Comparison of ENCODE assay signal across 8 mouse cellular contexts in genomic region chr5:113736522-113737164, GRCm38 (mm10). TPM values are rescaled to one million over a fixed set of nuclear protein-coding genes. Genes with fewer than 3 reads are reported as not detected.
A peak's percentile ranks its signal among the peaks of the same experiment; 100 is the strongest.
DNase-seq lines count a peak whose midpoint lies in the region; ATAC-seq and TF ChIP-seq lines count a peak whose summit lies in the region.
"Had no signal": no experiment of that assay in that cellular context is flagged by ENCODE, and none has a peak within 500 bp of the region (broad histone marks: within the 10 kb centered on the region; RNA-seq: fewer than 3 reads in every experiment).

No protein-coding gene starts in this region.

- H3K4me2 ChIP-seq in lung, embryonic 15.5 days = peak overlapping the region; percentile 86
- peak overlapping the region; percentile 64 for H3K4me2 ChIP-seq in hindbrain, embryonic 14.5 days (replicated peaks)
- peak overlapping the region; percentile 84 for H3K4me2 ChIP-seq in midbrain, postnatal 0 days (ENCODE audit: low read depth, low read length, poor library complexity, severe bottlenecking)

- ATAC-seq in lung, embryonic 15.5 days (ENCODE audit: borderline replicate concordance, extremely low read depth, low FRiP score, low TSS enrichment) = no peak
- ATAC-seq in hindbrain, embryonic 14.5 days (ENCODE audit: low FRiP score) = no peak
- no peak for ATAC-seq in midbrain, postnatal 0 days (ENCODE audit: low FRiP score)

- H3K36me3 ChIP-seq in lung, embryonic 15.5 days = peaks cover 37% of the 10 kb centered on the region
- peaks cover 39% of the 10 kb centered on the region for H3K36me3 ChIP-seq in embryonic facial prominence, embryonic 10.5 days (replicated peaks)
- H3K36me3 ChIP-seq in hindbrain, embryonic 14.5 days (replicated peaks; ENCODE audit: control insufficient read depth, insufficient read depth) = peaks cover 40% of the 10 kb centered on the region
- peaks cover 30% of the 10 kb centered on the region for H3K36me3 ChIP-seq in midbrain, postnatal 0 days (ENCODE audit: insufficient read depth, low read length)

- H3K9me3 ChIP-seq in lung, embryonic 15.5 days = no peaks in the 10 kb centered on the region
- H3K9me3 ChIP-seq in embryonic facial prominence, embryonic 10.5 days = no peaks in the 10 kb centered on the region
- H3K9me3 ChIP-seq in hindbrain, embryonic 14.5 days (ENCODE audit: control insufficient read depth, low read length) = no peaks in the 10 kb centered on the region
- no peaks in the 10 kb centered on the region for H3K9me3 ChIP-seq in midbrain, postnatal 0 days (ENCODE audit: low read length)

- WGBS in lung, embryonic 15.5 days = 38% methylated on average over 15 of the region's 15 CpGs
- 42% methylated on average over 15 of the region's 15 CpGs for WGBS in embryonic facial prominence, embryonic 10.5 days
- WGBS in hindbrain, embryonic 14.5 days = 44% methylated on average over 15 of the region's 15 CpGs
- WGBS in midbrain, postnatal 0 days = 34% methylated on average over 15 of the region's 15 CpGs

- H3K4me3 ChIP-seq in lung, embryonic 15.5 days = peak overlapping the region; percentile 68
- peak overlapping the region; percentile 82 for H3K4me3 ChIP-seq in embryonic facial prominence, embryonic 10.5 days
- H3K4me3 ChIP-seq in hindbrain, embryonic 14.5 days (replicated peaks; ENCODE audit: low read length) = peak overlapping the region; percentile 53
- peak overlapping the region; percentile 51 for H3K4me3 ChIP-seq in midbrain, postnatal 0 days (ENCODE audit: low read depth, low read length)

- H3K27ac ChIP-seq in lung, embryonic 15.5 days = peak overlapping the region; percentile 93; the same call in 1 of the 2 replicates
- H3K27ac ChIP-seq in embryonic facial prominence, embryonic 10.5 days (replicated peaks) = no peak overlapping the region
- H3K27ac ChIP-seq in hindbrain, embryonic 14.5 days = peak overlapping the region; percentile 97
- peak overlapping the region; percentile 97 for H3K27ac ChIP-seq in midbrain, postnatal 0 days (ENCODE audit: low read depth, low read length)

- DNase-seq in lung, postnatal 36 days = no peak
- DNase-seq in embryonic facial prominence, embryonic 10.5 days (ENCODE audit: low spot score) = no peak
- no peak for DNase-seq in hindbrain, embryonic 14.5 days (ENCODE audit: low spot score)
- no peak for DNase-seq in midbrain, postnatal 0 days (ENCODE audit: low spot score)
- no peak for DNase-seq in layer of hippocampus, postnatal 10 days (ENCODE audit: low spot score in 2 of 2)
- no peak for DNase-seq in left cerebral cortex, adult 11 months (ENCODE audit: low spot score)

- peak; percentile 43 for TF ChIP-seq CTCF in midbrain, postnatal 0 days (IDR thresholded peaks at IDR 0.05)

- H3K9ac ChIP-seq in lung, embryonic 15.5 days = peak overlapping the region; percentile 63
- peak overlapping the region; percentile 74 for H3K9ac ChIP-seq in hindbrain, embryonic 14.5 days
- H3K9ac ChIP-seq in midbrain, postnatal 0 days (replicated peaks; ENCODE audit: low read length, poor library complexity, severe bottlenecking) = peak overlapping the region; percentile 61

- no peaks in the 10 kb centered on the region for H3K27me3 ChIP-seq in lung, embryonic 15.5 days
- no peaks in the 10 kb centered on the region for H3K27me3 ChIP-seq in embryonic facial prominence, embryonic 10.5 days (replicated peaks; ENCODE audit: low read depth, poor library complexity, severe bottlenecking)
- H3K27me3 ChIP-seq in hindbrain, embryonic 14.5 days (ENCODE audit: control insufficient read depth, insufficient read depth, low read length) = no peaks in the 10 kb centered on the region
- H3K27me3 ChIP-seq in midbrain, postnatal 0 days (ENCODE audit: insufficient read depth, low read length) = no peaks in the 10 kb centered on the region

- peaks cover 20% of the 10 kb centered on the region for H3K4me1 ChIP-seq in lung, embryonic 15.5 days
- H3K4me1 ChIP-seq in embryonic facial prominence, embryonic 10.5 days = peaks cover 23% of the 10 kb centered on the region
- H3K4me1 ChIP-seq in hindbrain, embryonic 14.5 days (replicated peaks; ENCODE audit: control insufficient read depth, insufficient read depth, low read length) = peaks cover 13% of the 10 kb centered on the region
- H3K4me1 ChIP-seq in midbrain, postnatal 0 days (ENCODE audit: insufficient read depth, low read length) = peaks cover 7% of the 10 kb centered on the region; the same call in 1 of the 2 replicates

RNA-seq across cellular contexts. Expression of gene Ficd, which starts 1.0 kb away (rescaled TPM):
- 5.4 and 6.6 TPM in 2 replicates for polyA plus RNA-seq in lung, embryonic 15.5 days (2015; fragmentation: Nextera tagmentation; extraction: Ambion mirVana)
- polyA plus RNA-seq in embryonic facial prominence, embryonic 10.5 days (2016; fragmentation: Nextera tagmentation; extraction: Ambion mirVana) = 3.6 and 4.0 TPM in 2 replicates
- polyA plus RNA-seq in hindbrain, embryonic 14.5 days (2014; fragmentation: Nextera tagmentation; extraction: Ambion mirVana) = 7.0 and 7.5 TPM in 2 replicates
- total RNA-seq in midbrain, postnatal 0 days (2014; rRNA removed) = 11.5 and 15.4 TPM in 2 replicates
- polyA plus RNA-seq in midbrain, postnatal 0 days (2015; fragmentation: Nextera tagmentation; extraction: Ambion mirVana) = 8.7 and 9.0 TPM in 2 replicates
- total RNA-seq in layer of hippocampus, postnatal 10 days (2021) = 1 to 10 TPM; 8.2 to 9.4 TPM

RNA-seq across cellular contexts. Expression of gene 1700069L16Rik, which starts 12.1 kb away (rescaled TPM):
- polyA plus RNA-seq in lung, embryonic 15.5 days (2015; fragmentation: Nextera tagmentation; extraction: Ambion mirVana) = 0.24 TPM in 1 of 2 replicates, not detected in the other
- polyA plus RNA-seq in embryonic facial prominence, embryonic 10.5 days (2016; fragmentation: Nextera tagmentation; extraction: Ambion mirVana) = not detected in 2 replicates
- not detected in 2 replicates for polyA plus RNA-seq in hindbrain, embryonic 14.5 days (2014; fragmentation: Nextera tagmentation; extraction: Ambion mirVana)
- not detected in 2 replicates for total RNA-seq in midbrain, postnatal 0 days (2014; rRNA removed)
- not detected in 2 replicates for polyA plus RNA-seq in midbrain, postnatal 0 days (2015; fragmentation: Nextera tagmentation; extraction: Ambion mirVana)
- not detected for total RNA-seq in layer of hippocampus, postnatal 10 days (2021)
- total RNA-seq: heart, adult 18-20 months had no signal

RNA-seq across cellular contexts. Expression of gene Sart3, which starts 35.7 kb away (rescaled TPM):
- polyA plus RNA-seq in lung, embryonic 15.5 days (2015; fragmentation: Nextera tagmentation; extraction: Ambion mirVana) = 55.4 and 58.8 TPM in 2 replicates
- 79.0 and 80.9 TPM in 2 replicates for polyA plus RNA-seq in embryonic facial prominence, embryonic 10.5 days (2016; fragmentation: Nextera tagmentation; extraction: Ambion mirVana)
- 33.0 and 37.1 TPM in 2 replicates for polyA plus RNA-seq in hindbrain, embryonic 14.5 days (2014; fragmentation: Nextera tagmentation; extraction: Ambion mirVana)
- 44.7 and 51.1 TPM in 2 replicates for total RNA-seq in midbrain, postnatal 0 days (2014; rRNA removed)
- polyA plus RNA-seq in midbrain, postnatal 0 days (2015; fragmentation: Nextera tagmentation; extraction: Ambion mirVana) = 24.8 and 26.5 TPM in 2 replicates
- 10 to 100 TPM; 36.7 to 48.2 TPM for total RNA-seq in layer of hippocampus, postnatal 10 days (2021)

RNA-seq across cellular contexts. Expression of gene Iscu, which starts 35.9 kb away (rescaled TPM):
- 108 and 111 TPM in 2 replicates for polyA plus RNA-seq in lung, embryonic 15.5 days (2015; fragmentation: Nextera tagmentation; extraction: Ambion mirVana)
- 99.7 and 103 TPM in 2 replicates for polyA plus RNA-seq in embryonic facial prominence, embryonic 10.5 days (2016; fragmentation: Nextera tagmentation; extraction: Ambion mirVana)
- polyA plus RNA-seq in hindbrain, embryonic 14.5 days (2014; fragmentation: Nextera tagmentation; extraction: Ambion mirVana) = 81.5 and 92.4 TPM in 2 replicates
- 65.3 and 65.8 TPM in 2 replicates for total RNA-seq in midbrain, postnatal 0 days (2014; rRNA removed)
- polyA plus RNA-seq in midbrain, postnatal 0 days (2015; fragmentation: Nextera tagmentation; extraction: Ambion mirVana) = 96.9 and 102 TPM in 2 replicates
- total RNA-seq in layer of hippocampus, postnatal 10 days (2021) = 10 to 100 TPM; 71.0 to 77.5 TPM
